Comparison of ENCODE assay signal across 8 mouse cellular contexts in genomic region chr2:163693716-163694314, GRCm38 (mm10). TPM values are rescaled to one million over a fixed set of nuclear protein-coding genes. Genes with fewer than 3 reads are reported as not detected.
A peak's percentile ranks its signal among the peaks of the same experiment; 100 is the strongest.
DNase-seq lines count a peak whose midpoint lies in the region; ATAC-seq and TF ChIP-seq lines count a peak whose summit lies in the region.

No protein-coding gene starts in this region.

- TF ChIP-seq EP300 in liver, embryonic 14.5 days (IDR thresholded peaks at IDR 0.05; ENCODE audit: low read depth), result no peak

- no peaks in the 10 kb centered on the region for H3K9me3 ChIP-seq in hindbrain, embryonic 14.5 days (ENCODE audit: control insufficient read depth, low read length)
- no peaks in the 10 kb centered on the region for H3K9me3 ChIP-seq in liver, embryonic 14.5 days (ENCODE audit: control insufficient read depth, low read length)

- no peak overlapping the region for H3K4me3 ChIP-seq in bone marrow, adult 2 months (replicated peaks; ENCODE audit: control insufficient read depth, low read depth, low read length)
- H3K4me3 ChIP-seq in hindbrain, embryonic 14.5 days (replicated peaks; ENCODE audit: low read length), result no peak overlapping the region
- H3K4me3 ChIP-seq in liver, embryonic 14.5 days (ENCODE audit: insufficient read depth in 1 of 2, low read depth in 2 of 2, low read length in 2 of 2), result no peak overlapping the region

- DNase-seq in embryo, embryonic 10 days (ENCODE audit: low spot score), result peak; percentile 33
- DNase-seq in embryo, embryonic 11 days, result no peak
- DNase-seq in hindbrain, embryonic 14.5 days (ENCODE audit: low spot score), result no peak
- no peak for DNase-seq in liver, embryonic 14.5 days (ENCODE audit: low read depth in 3 of 3, low spot score in 3 of 3)
- DNase-seq in left cerebral cortex, adult 11 months (ENCODE audit: low spot score), result no peak
- no peak for DNase-seq in layer of hippocampus, postnatal 36 days
- no peak for DNase-seq in right cerebral cortex, postnatal 4 days

- H3K27ac ChIP-seq in bone marrow, adult 2 months (ENCODE audit: control insufficient read depth, insufficient read depth, low read depth, low read length, poor library complexity), result 0 out of 2 replicates have a peak overlapping the region, but pooled peaks have one; percentile 2
- H3K27ac ChIP-seq in hindbrain, embryonic 14.5 days, result peak overlapping the region; percentile 67; the same call in 1 of the 2 replicates
- peak overlapping the region; percentile 81 for H3K27ac ChIP-seq in liver, embryonic 14.5 days

- ATAC-seq in hindbrain, embryonic 14.5 days (ENCODE audit: low FRiP score), result no peak
- no peak for ATAC-seq in liver, embryonic 14.5 days (ENCODE audit: insufficient read depth)

- no peaks in the 10 kb centered on the region for H3K36me3 ChIP-seq in hindbrain, embryonic 14.5 days (replicated peaks; ENCODE audit: control insufficient read depth, insufficient read depth)
- no peaks in the 10 kb centered on the region for H3K36me3 ChIP-seq in liver, embryonic 14.5 days (replicated peaks; ENCODE audit: control insufficient read depth, insufficient read depth, low read depth)

- H3K27me3 ChIP-seq in hindbrain, embryonic 14.5 days (ENCODE audit: control insufficient read depth, insufficient read depth, low read length), result no peaks in the 10 kb centered on the region
- no peaks in the 10 kb centered on the region for H3K27me3 ChIP-seq in liver, embryonic 14.5 days (ENCODE audit: control insufficient read depth, insufficient read depth, low read length)

- TF ChIP-seq POLR2A in bone marrow, adult 2 months (IDR thresholded peaks at IDR 0.05; ENCODE audit: borderline replicate concordance, control insufficient read depth, low read depth, low read length), result no peak

- H3K4me2 ChIP-seq in hindbrain, embryonic 14.5 days (replicated peaks), result no peak overlapping the region
- peak overlapping the region; percentile 54 for H3K4me2 ChIP-seq in liver, embryonic 14.5 days (ENCODE audit: low read depth)

- 73% methylated on average over 9 of the region's 9 CpGs for WGBS in bone marrow, adult 2 months
- 68% methylated on average over 9 of the region's 9 CpGs for WGBS in hindbrain, embryonic 14.5 days
- WGBS in liver, embryonic 14.5 days (ENCODE audit: insufficient replicate concordance), result 47% methylated on average over 9 of the region's 9 CpGs

- TF ChIP-seq CTCF in bone marrow, adult 2 months (IDR thresholded peaks at IDR 0.05; ENCODE audit: control insufficient read depth, insufficient read depth, low read length), result no peak
- no peak for TF ChIP-seq CTCF in liver, embryonic 14.5 days (IDR thresholded peaks at IDR 0.05; ENCODE audit: low read depth)

- peaks cover 6% of the 10 kb centered on the region for H3K4me1 ChIP-seq in bone marrow, adult 2 months (ENCODE audit: control insufficient read depth, insufficient read depth, low read length)
- peaks cover 11% of the 10 kb centered on the region; the same call in 1 of the 2 replicates for H3K4me1 ChIP-seq in hindbrain, embryonic 14.5 days (replicated peaks; ENCODE audit: control insufficient read depth, insufficient read depth, low read length)
- H3K4me1 ChIP-seq in liver, embryonic 14.5 days (replicated peaks; ENCODE audit: control insufficient read depth in 2 of 2, insufficient read depth in 2 of 2, low read length in 1 of 2), result peaks cover 67 to 80% of the 10 kb centered on the region in 2 experiments

- no peak overlapping the region for H3K9ac ChIP-seq in hindbrain, embryonic 14.5 days
- H3K9ac ChIP-seq in liver, embryonic 14.5 days (replicated peaks), result no peak overlapping the region; the same call in 1 of the 2 replicates

RNA-seq across cellular contexts. Expression of gene Pkig, which starts 35.6 kb away (rescaled TPM):
- polyA plus RNA-seq in bone marrow, adult 2 months (2011; ENCODE audit: insufficient read depth, insufficient read length, low replicate concordance, missing spikeins), result 109 and 152 TPM in 2 replicates
- polyA plus RNA-seq in hindbrain, embryonic 14.5 days (2014; fragmentation: Nextera tagmentation; extraction: Ambion mirVana), result 107 and 117 TPM in 2 replicates
- 50.9 and 52.3 TPM in 2 replicates for polyA plus RNA-seq in liver, embryonic 14.5 days (2012; rRNA removed)
- polyA plus RNA-seq in liver, embryonic 14.5 days (2014; fragmentation: Nextera tagmentation; extraction: Ambion mirVana), result 99.0 and 107 TPM in 2 replicates
- 10 to 100 TPM; 86.8 to 92.5 TPM for total RNA-seq in layer of hippocampus, postnatal 36 days (2021)

RNA-seq across cellular contexts. Expression of gene Serinc3, which starts 48.9 kb away (rescaled TPM):
- 328 and 366 TPM in 2 replicates for polyA plus RNA-seq in bone marrow, adult 2 months (2011; ENCODE audit: insufficient read depth, insufficient read length, low replicate concordance, missing spikeins)
- polyA plus RNA-seq in hindbrain, embryonic 14.5 days (2014; fragmentation: Nextera tagmentation; extraction: Ambion mirVana), result 42.1 and 45.1 TPM in 2 replicates
- 225 and 257 TPM in 2 replicates for polyA plus RNA-seq in liver, embryonic 14.5 days (2012; rRNA removed)
- polyA plus RNA-seq in liver, embryonic 14.5 days (2014; fragmentation: Nextera tagmentation; extraction: Ambion mirVana), result 165 TPM in 2 replicates
- 100 to 1,000 TPM; 177 to 202 TPM for total RNA-seq in layer of hippocampus, postnatal 36 days (2021)

RNA-seq across cellular contexts. Expression of gene Ada, which starts 56.2 kb away (rescaled TPM):
- 4.0 and 14.9 TPM in 2 replicates for polyA plus RNA-seq in bone marrow, adult 2 months (2011; ENCODE audit: insufficient read depth, insufficient read length, low replicate concordance, missing spikeins)
- 3.0 and 3.3 TPM in 2 replicates for polyA plus RNA-seq in hindbrain, embryonic 14.5 days (2014; fragmentation: Nextera tagmentation; extraction: Ambion mirVana)
- polyA plus RNA-seq in liver, embryonic 14.5 days (2012; rRNA removed), result 1.7 and 2.9 TPM in 2 replicates
- 3.8 and 4.1 TPM in 2 replicates for polyA plus RNA-seq in liver, embryonic 14.5 days (2014; fragmentation: Nextera tagmentation; extraction: Ambion mirVana)
- 1 to 10 TPM; 1.1 to 1.2 TPM for total RNA-seq in layer of hippocampus, postnatal 36 days (2021)

Comparison
In these comparisons a context has a peak if more than half of its experiments do, and no peak if none do; other contexts are left out.
1. H3K27ac ChIP-seq: peak in every context shown above with its lines; median percentile 81 in liver, embryonic 14.5 days; 67 in hindbrain, embryonic 14.5 days; 2 in bone marrow, adult 2 months.